Mouse (Mus musculus): ENCODE measurements around the gene Epyc.

DNA sequence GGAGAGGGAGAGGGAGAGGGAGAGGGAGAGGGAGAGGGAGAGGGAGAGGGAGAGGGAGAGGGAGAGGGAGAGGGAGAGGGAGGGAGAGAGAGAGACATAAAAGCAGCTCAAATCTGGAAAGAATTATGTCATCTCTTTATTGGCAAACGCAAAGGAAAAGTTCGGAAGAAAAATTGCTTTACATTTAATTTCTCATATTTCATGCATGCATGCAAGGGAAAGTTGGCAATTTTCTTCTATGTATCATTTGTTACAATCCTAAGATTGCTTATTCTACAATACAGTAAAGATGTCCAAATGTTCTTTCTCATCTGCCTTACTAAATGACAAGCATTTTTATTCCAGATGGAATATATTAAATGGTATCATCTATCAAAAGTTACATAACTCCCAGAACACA, 19.5 kb upstream of the Epyc start:
- TF ChIP-seq POLR2A (IDR thresholded peaks at IDR 0.05; ENCODE audit: borderline replicate concordance, low read depth, low read length) (no peak), CTCF (IDR thresholded peaks at IDR 0.05; ENCODE audit: low read depth, low read length) (no peak)
